Mouse (Mus musculus) adrenal gland, adult 18-20 months (tissue): ENCODE results near the gene Serpinb8. TPM values are rescaled to one million over a fixed set of nuclear protein-coding genes. Genes with fewer than 3 reads are reported as not detected.
A peak's percentile ranks its signal among the peaks of the same experiment; 100 is the strongest.

ENCODE experiments used
- DNase-seq, 2 experiments: peaks; one replicate each; pipeline ENCODE4 v3.0.0; 2021 to 2022; ENCODE audit warnings: low spot score in 2 of 2
- long read RNA-seq, 2 experiments: library from polyadenylated mRNA; stranded (forward); transcript quantifications; one replicate each; pipeline ENCODE4 v2.0.0; 2021
- total RNA-seq, 2 experiments: library from RNA; stranded (reverse); gene quantifications; 1 replicate in 1 of 2; 2 replicates in 1 of 2; pipeline ENCODE4 v1.2.3; 2021

Gene Serpinb8
- total RNA-seq = 1 to 10 TPM; 2.4 to 3.2 TPM
- long read RNA-seq, experiment 1, full-length matches to known transcripts = 1 of 1 reads
- long read RNA-seq, experiment 1, partial matches to known transcripts = 0 of 1 reads
- long read RNA-seq, experiment 1, other reads (novel, unspliced or antisense) = 0 of 1 reads
- long read RNA-seq, experiment 2 = 0 reads

- DNase-seq = peak; percentile 15 to 46
These were observed at the start of gene Serpinb8 for GRCm38 (mm10) chr1:107589691-107590470. Serpinb8 (plus strand) TSS chr1:107590006.

- no peak for DNase-seq
These were observed 30.3 kb upstream of the Serpinb8 start for GRCm38 (mm10) chr1:107559494-107559893.

- DNase-seq = no peak
These were observed 27.7 kb upstream of the Serpinb8 start for GRCm38 (mm10) chr1:107562110-107562509.

GRCm38 (mm10) chr1:107565644-107566043 is 24.2 kb upstream of the Serpinb8 start:
- DNase-seq = no peak

GRCm38 (mm10) chr1:107576094-107576493 is 13.7 kb upstream of the Serpinb8 start:
- no peak for DNase-seq

- no peak for DNase-seq
These were observed 12.3 kb upstream of the Serpinb8 start for GRCm38 (mm10) chr1:107577514-107577913.

- DNase-seq = no peak
These were observed 8.6 kb upstream of the Serpinb8 start for GRCm38 (mm10) chr1:107581220-107581619.

- no peak for DNase-seq
These were observed 6.9 kb upstream of the Serpinb8 start for GRCm38 (mm10) chr1:107582900-107583299.

GRCm38 (mm10) chr1:107583958-107584376 is 5.8 kb upstream of the Serpinb8 start:
- no peak for DNase-seq

- no peak for DNase-seq
These were observed 4.9 kb upstream of the Serpinb8 start for GRCm38 (mm10) chr1:107584932-107585331.

GRCm38 (mm10) chr1:107586196-107586595 is 3.6 kb upstream of the Serpinb8 start:
- no peak for DNase-seq

GRCm38 (mm10) chr1:107588206-107588605 is 1.6 kb upstream of the Serpinb8 start:
- DNase-seq = no peak

GRCm38 (mm10) chr1:107588642-107589041 is 1.2 kb upstream of the Serpinb8 start:
- no peak for DNase-seq

GRCm38 (mm10) chr1:107592644-107593043 is 2.8 kb downstream of the Serpinb8 start:
- no peak for DNase-seq

GRCm38 (mm10) chr1:107593469-107593868 is 3.7 kb downstream of the Serpinb8 start:
- no peak for DNase-seq

GRCm38 (mm10) chr1:107596874-107597273 is 7.1 kb downstream of the Serpinb8 start:
- DNase-seq = no peak

- no peak for DNase-seq
These were observed 8.7 kb downstream of the Serpinb8 start for GRCm38 (mm10) chr1:107598476-107598875.

- no peak for DNase-seq
These were observed 19.1 kb downstream of the Serpinb8 start for GRCm38 (mm10) chr1:107608942-107609341.

- no peak for DNase-seq
These were observed 24.3 kb downstream of the Serpinb8 start for GRCm38 (mm10) chr1:107614087-107614486.

- no peak for DNase-seq
These were observed 32.2 kb downstream of the Serpinb8 start for GRCm38 (mm10) chr1:107622017-107622416.

GRCm38 (mm10) chr1:107635936-107636335 is 46.1 kb downstream of the Serpinb8 start:
- no peak for DNase-seq

- no peak for DNase-seq
These were observed 48.2 kb downstream of the Serpinb8 start for GRCm38 (mm10) chr1:107638056-107638455.

GRCm38 (mm10) chr1:107638459-107638858 is 48.7 kb downstream of the Serpinb8 start:
- DNase-seq = no peak
